Mouse (Mus musculus): ENCODE data around the gene Hist1h2bj. TPM values are rescaled to one million over a fixed set of nuclear protein-coding genes. Genes with fewer than 3 reads are reported as not detected.
A peak's percentile ranks its signal among the peaks of the same experiment; 100 is the strongest.
"Not testable (repeated sequence)": the region's sequence is repeated elsewhere in the genome, so short reads cannot be mapped to it uniquely, and the experiment has no call there.

Gene Hist1h2bj
- polyA plus RNA-seq, 1 experiment from 2014 or later, result 8.1 TPM

DNA sequence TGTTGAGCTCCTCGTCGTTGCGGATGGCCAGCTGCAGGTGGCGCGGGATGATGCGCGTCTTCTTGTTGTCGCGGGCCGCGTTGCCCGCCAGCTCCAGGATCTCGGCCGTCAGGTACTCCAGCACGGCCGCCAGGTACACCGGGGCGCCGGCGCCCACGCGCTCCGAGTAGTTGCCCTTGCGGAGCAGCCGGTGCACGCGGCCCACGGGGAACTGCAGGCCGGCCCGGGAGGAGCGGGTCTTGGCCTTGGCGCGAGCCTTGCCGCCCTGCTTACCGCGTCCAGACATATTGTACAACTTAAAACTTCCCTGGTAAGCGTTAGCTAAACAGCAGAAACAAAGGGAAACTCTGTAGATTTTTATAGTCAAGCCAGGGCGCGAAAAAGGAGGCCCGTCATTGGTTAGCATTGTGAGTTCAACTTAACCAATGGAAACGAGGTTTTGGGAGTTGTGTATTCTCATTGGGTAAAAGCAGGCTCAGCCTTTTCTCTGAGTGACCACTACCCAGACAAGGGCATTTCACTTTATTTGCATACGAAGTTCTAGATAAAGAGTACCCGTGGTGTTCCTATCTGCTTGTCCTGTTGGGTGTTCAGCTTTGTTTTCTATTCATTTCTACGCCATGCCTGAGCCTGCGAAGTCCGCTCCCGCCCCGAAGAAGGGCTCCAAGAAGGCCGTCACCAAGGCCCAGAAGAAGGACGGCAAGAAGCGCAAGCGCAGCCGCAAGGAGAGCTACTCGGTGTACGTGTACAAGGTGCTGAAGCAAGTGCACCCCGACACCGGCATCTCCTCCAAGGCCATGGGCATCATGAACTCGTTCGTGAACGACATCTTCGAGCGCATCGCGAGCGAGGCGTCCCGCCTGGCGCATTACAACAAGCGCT is 7.5 kb upstream of the Hist1h2bj start, which contains the start of the genes Hist1h2ah and Hist1h2bk:
Gene Hist1h2ah (minus strand): TSS at position 302 of the 882 bp plus-strand sequence.
Gene Hist1h2bk (plus strand): TSS at position 604 of the 882 bp plus-strand sequence.
- under 1% methylated on average over 24 of the region's 69 CpGs for WGBS

DNA sequence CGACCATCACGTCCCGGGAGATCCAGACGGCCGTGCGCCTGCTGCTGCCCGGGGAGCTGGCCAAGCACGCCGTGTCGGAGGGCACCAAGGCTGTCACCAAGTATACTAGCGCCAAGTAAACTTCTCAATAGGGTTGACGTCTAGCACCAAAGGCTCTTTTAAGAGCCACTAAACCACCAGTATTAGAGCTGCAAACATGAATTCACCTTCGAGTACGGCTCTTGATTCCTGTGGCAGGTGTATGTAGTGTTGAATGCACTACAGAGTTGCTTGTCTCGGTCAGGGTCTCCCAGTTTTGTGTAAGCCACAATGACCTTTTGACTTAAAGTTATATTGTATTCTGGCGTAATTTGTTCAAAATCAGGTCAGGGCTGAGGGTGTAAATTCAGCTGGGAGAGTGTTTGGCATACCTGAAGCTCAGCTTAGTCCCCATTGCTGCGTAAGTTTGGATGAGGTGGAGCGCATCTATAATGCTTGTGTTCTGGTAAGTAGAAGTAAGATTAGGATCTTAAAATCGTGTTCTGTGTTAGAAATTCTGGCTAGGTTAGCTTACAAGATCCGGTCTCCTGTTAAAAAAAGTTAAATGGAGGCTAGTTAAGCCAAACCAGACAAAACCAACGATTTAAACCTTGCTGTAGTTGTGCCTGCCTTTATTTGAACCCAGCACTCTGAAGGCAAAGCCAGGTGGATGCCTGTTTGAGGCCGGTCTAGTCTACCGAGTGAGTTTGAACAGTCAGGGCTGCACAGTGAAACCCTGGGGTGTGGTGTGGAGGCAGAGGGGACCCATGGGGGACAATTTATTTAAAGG is 6.7 kb upstream of the Hist1h2bj start:
- Histone ChIP-seq H3K27me3 (no peaks in the 10 kb centered on the region), H3K36me3 (no peaks in the 10 kb centered on the region), H3K27ac (peak overlapping the region; percentile 74), H3K4me2 (peak overlapping the region; percentile 52), H3K4me1 (peaks cover 26% of the 10 kb centered on the region), H3K9me3 (no peaks in the 10 kb centered on the region), H3K9ac (0 out of 2 replicates have a peak overlapping the region, but pooled peaks have one; percentile 18), H3K4me3 (peak overlapping the region; percentile 43)
- no peak for ATAC-seq (ENCODE audit: insufficient number of reproducible peaks, low FRiP score, low TSS enrichment, low read depth)
- 2% methylated on average over 23 of the region's 23 CpGs for WGBS

More for the DNA sequence above, 7.5 kb upstream of the Hist1h2bj start, which contains the start of the genes Hist1h2ah and Hist1h2bk:
- not testable (repeated sequence) for H3K27me3 ChIP-seq, H3K9me3 ChIP-seq, H3K36me3 ChIP-seq
- H3K4me3 ChIP-seq, result peak within 1 kb of the TSS; percentile 43
- H3K4me1 ChIP-seq, result peaks cover 23% of the 10 kb centered on the region
- peak; percentile 97 for ATAC-seq (ENCODE audit: insufficient number of reproducible peaks, low FRiP score, low TSS enrichment, low read depth)
- peak within 1 kb of the TSS; percentile 77 for H3K27ac ChIP-seq
- H3K4me2 ChIP-seq, result peak within 1 kb of the TSS; percentile 52
- H3K9ac ChIP-seq, result 0 out of 2 replicates have a peak within 1 kb of the TSS, but pooled peaks have one; percentile 18

DNA sequence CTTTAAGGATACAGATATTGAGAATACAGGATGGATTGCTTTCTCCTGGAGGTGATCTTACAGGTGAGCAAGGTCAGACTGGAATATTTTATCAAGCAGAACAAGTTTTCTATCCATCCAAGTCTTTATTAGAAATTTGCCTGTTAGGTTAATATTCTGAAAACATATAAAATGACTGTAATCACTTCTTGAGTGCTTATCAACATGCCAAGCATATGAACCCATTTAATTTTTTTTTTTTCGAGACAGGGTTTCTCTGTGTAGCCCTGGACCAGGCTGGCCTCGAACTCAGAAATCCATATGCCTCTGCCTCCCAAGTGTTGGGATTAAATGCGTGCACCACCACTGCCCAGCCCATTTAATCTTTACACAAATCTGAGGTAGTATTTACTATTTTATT is 6.0 kb upstream of the Hist1h2bj start:
- Histone ChIP-seq H3K27ac (peak overlapping the region; percentile 74), H3K4me3 (peak overlapping the region; percentile 43), H3K4me2 (peak overlapping the region; percentile 52; the same call in 1 of the 2 replicates), H3K4me1 (peaks cover 28% of the 10 kb centered on the region), H3K9ac (no peak overlapping the region), H3K36me3 (no peaks in the 10 kb centered on the region), H3K27me3 (no peaks in the 10 kb centered on the region), H3K9me3 (no peaks in the 10 kb centered on the region)
- no peak for ATAC-seq (ENCODE audit: insufficient number of reproducible peaks, low FRiP score, low TSS enrichment, low read depth)
- 54% methylated on average over 3 of the region's 3 CpGs for WGBS

DNA sequence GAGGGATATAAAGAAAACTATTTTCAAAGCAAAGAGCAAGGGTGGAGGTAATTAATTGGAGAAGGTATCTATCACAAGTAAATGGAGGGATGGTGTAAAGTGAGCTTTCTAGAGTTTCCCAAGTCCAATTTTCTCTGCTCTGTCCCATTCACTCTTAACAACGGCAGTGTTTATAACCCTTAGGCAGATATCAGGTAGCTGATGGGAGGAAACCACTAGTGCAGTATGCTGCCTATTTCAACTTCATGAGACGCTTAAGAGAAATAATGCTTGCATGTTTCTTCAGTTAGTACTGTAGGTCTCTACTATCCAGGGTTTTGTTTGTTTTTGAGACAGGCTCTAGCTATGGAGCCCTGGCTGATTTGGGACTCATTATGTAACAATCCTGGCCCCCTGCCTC is 5.6 kb upstream of the Hist1h2bj start:
- peaks cover 32% of the 10 kb centered on the region for H3K4me1 ChIP-seq
- peak overlapping the region; percentile 27; the same call in 1 of the 2 replicates for H3K27ac ChIP-seq
- no peaks in the 10 kb centered on the region for H3K9me3 ChIP-seq
- H3K9ac ChIP-seq, result no peak overlapping the region
- H3K36me3 ChIP-seq, result no peaks in the 10 kb centered on the region
- no peak overlapping the region for H3K4me3 ChIP-seq
- 52% methylated on average over 2 of the region's 2 CpGs for WGBS
- no peak for ATAC-seq (ENCODE audit: insufficient number of reproducible peaks, low FRiP score, low TSS enrichment, low read depth)
- no peaks in the 10 kb centered on the region for H3K27me3 ChIP-seq
- no peak overlapping the region for H3K4me2 ChIP-seq

DNA sequence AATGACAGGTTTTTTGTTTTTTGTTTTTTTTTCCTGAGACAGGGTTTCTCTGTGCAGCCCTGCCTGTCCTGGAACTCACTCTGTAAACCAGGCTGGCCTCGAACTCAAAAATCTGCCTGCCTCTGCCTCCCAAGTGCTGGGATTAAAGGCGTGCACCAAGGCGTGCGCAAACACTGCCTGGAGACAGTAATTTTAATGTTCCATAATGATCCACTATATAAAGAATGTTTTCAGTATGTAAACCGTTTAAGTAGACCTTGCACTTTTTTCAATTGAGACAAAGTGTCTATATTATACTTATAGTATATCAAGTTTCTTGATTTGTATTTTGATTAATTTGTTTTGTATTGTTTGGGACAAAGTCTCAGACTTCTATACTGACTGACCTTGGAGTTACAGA is 3.6 kb upstream of the Hist1h2bj start:
- H3K9me3 ChIP-seq, result no peaks in the 10 kb centered on the region
- peaks cover 29% of the 10 kb centered on the region for H3K4me1 ChIP-seq
- H3K27ac ChIP-seq, result no peak overlapping the region
- ATAC-seq (ENCODE audit: insufficient number of reproducible peaks, low FRiP score, low TSS enrichment, low read depth), result no peak
- H3K4me2 ChIP-seq, result no peak overlapping the region
- H3K9ac ChIP-seq, result no peak overlapping the region
- no peak overlapping the region for H3K4me3 ChIP-seq
- WGBS, result 60% methylated on average over 5 of the region's 5 CpGs
- H3K36me3 ChIP-seq, result no peaks in the 10 kb centered on the region
- H3K27me3 ChIP-seq, result no peaks in the 10 kb centered on the region

DNA sequence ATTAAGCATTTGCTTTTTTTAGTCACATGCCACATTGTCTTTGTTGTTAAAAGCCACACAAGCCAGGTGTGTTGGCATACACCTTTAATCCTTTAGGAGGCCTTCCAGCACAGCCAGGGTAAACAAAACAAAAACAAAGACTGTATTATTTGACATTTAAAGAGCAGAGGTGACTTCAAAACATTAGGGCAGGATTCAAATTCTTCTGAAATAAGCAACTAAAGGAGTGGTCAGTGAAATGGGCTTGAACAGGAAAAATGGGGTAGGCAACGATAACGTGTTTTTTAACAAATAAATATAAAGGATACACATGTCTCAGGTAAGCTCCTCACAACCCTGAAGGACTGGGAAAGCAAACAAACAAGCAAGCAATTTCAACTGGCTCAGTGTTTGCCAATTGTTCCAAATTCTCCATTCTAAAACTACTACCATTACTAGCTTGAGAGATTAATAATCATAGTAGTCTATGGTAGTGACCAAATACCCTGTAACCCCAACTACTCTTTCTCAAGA is 3.0 kb upstream of the Hist1h2bj start:
- peak overlapping the region; percentile 93 for H3K27ac ChIP-seq
- H3K4me1 ChIP-seq, result peaks cover 31% of the 10 kb centered on the region
- peak overlapping the region; percentile 63 for H3K4me2 ChIP-seq
- H3K27me3 ChIP-seq, result no peaks in the 10 kb centered on the region
- no peaks in the 10 kb centered on the region for H3K9me3 ChIP-seq
- no peaks in the 10 kb centered on the region for H3K36me3 ChIP-seq
- H3K9ac ChIP-seq, result no peak overlapping the region
- peak overlapping the region; percentile 42 for H3K4me3 ChIP-seq
- no peak for ATAC-seq (ENCODE audit: insufficient number of reproducible peaks, low FRiP score, low TSS enrichment, low read depth)
- 12% methylated on average over 2 of the region's 2 CpGs for WGBS

DNA sequence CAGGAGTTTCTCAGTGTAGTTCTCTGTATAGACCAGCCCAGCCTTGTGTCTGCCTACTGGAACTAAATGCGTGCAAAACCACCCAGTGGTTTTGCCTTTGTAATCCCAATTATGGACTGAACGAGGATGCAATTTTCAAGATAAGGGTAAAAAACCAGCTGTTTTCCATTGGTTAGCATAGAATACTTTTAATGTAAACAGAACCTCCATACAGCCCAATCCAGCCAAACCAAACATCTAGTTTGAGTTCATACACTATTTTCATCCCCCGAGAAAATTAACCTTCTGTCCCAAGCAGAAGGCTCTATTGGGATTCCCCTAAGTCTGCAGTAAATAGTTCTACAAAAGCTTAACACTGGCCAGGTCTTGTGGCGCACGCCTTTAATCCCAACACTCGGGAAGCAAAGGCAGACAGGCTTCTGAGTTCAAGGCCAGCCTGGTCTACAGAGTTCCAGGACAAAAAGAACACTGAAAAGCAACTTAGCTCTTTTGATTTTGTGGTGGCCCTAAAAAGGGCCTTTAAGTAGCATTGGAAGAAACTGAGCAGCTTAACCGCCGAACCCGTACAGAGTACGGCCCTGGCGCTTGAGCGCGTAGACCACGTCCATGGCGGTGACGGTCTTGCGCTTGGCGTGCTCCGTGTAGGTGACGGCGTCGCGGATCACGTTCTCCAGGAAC is 2.4 kb upstream of the Hist1h2bj start:
- H3K9ac ChIP-seq, result peak overlapping the region; percentile 44
- WGBS, result under 1% methylated on average over 24 of the region's 24 CpGs
- H3K4me1 ChIP-seq, result peaks cover 30% of the 10 kb centered on the region
- H3K27me3 ChIP-seq, result no peaks in the 10 kb centered on the region
- H3K4me3 ChIP-seq, result peak overlapping the region; percentile 42
- H3K4me2 ChIP-seq, result peak overlapping the region; percentile 63
- 0 out of 2 replicates have a peak, but pooled peaks have one; percentile 9 for ATAC-seq (ENCODE audit: insufficient number of reproducible peaks, low FRiP score, low TSS enrichment, low read depth)
- H3K27ac ChIP-seq, result peak overlapping the region; percentile 93
- no peaks in the 10 kb centered on the region for H3K9me3 ChIP-seq
- no peaks in the 10 kb centered on the region for H3K36me3 ChIP-seq

DNA sequence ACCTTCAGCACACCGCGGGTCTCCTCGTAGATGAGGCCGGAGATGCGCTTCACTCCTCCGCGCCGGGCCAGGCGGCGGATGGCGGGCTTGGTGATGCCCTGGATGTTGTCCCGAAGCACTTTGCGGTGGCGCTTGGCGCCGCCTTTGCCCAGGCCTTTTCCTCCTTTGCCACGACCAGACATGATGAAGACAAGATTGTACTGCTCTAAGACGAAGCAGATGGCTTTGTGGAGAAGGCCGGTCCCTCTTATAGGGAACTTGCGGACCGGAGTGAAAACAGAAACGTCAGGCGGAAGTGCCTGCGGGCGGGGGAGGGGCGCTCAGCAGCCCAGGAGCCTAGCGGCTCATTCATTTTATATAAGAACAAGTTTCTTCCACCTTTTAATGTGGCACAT is 1.9 kb upstream of the Hist1h2bj start, which contains the start of gene Hist1h4i:
Gene Hist1h4i (minus strand): TSS at position 221 of the 395 bp plus-strand sequence.
- under 1% methylated on average over 22 of the region's 27 CpGs for WGBS

DNA sequence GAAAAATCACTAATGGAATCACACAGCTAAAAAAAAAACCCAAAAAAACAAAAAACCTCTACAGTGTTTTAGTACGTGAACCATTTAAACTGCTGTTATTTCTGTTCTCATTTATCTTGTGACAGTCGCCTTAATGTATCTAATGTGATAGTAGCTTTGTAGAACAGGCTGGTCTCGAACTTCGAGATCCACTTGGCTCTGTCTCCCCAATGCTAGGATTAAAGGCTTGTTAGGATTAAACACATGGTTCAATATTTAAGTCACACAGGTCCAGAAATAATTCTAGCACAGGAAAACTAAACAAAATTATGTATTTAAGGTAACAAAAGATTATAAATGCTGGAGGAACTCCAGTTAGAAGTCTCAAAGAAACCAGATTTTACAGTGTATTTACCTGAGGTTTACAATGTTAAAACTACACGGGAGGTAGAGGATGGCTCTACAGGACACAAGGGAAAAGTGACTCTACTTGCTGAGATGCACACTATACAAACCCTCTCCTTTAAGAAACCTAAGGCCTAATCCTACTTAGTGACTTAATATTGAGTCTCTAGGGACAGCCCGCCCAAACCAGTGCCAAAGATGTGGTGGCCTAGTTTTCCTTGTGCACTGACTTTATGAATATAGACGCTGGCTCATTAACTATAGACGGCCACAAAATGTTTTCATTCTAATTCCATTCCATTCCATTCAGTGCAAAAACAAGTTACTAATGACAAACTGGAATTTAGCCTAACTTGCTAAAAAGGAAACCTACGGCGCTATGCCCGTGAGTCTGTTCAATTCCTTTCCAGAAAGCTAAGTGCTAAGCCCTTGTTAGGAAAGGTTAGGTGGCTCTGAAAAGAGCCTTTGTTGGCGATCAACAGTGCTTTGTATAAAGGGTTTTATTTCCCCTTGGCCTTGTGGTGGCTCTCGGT is 1.1 kb upstream of the Hist1h2bj start:
- H3K4me2 ChIP-seq, result peak overlapping the region; percentile 63
- H3K27ac ChIP-seq, result peak overlapping the region; percentile 93
- no peaks in the 10 kb centered on the region for H3K9me3 ChIP-seq
- ATAC-seq (ENCODE audit: insufficient number of reproducible peaks, low FRiP score, low TSS enrichment, low read depth), result no peak
- peaks cover 23% of the 10 kb centered on the region for H3K4me1 ChIP-seq
- H3K36me3 ChIP-seq, result no peaks in the 10 kb centered on the region
- H3K9ac ChIP-seq, result 0 out of 2 replicates have a peak overlapping the region, but pooled peaks have one; percentile 32
- no peaks in the 10 kb centered on the region for H3K27me3 ChIP-seq
- 2% methylated on average over 13 of the region's 13 CpGs for WGBS
- H3K4me3 ChIP-seq, result peak overlapping the region; percentile 40

More for the DNA sequence above, 1.9 kb upstream of the Hist1h2bj start, which contains the start of gene Hist1h4i:
- peak; percentile 64 for ATAC-seq (ENCODE audit: insufficient number of reproducible peaks, low FRiP score, low TSS enrichment, low read depth)
- peak within 1 kb of the TSS; percentile 93 for H3K27ac ChIP-seq
- H3K4me2 ChIP-seq, result peak within 1 kb of the TSS; percentile 63
- peaks cover 29% of the 10 kb centered on the region for H3K4me1 ChIP-seq
- H3K27me3 ChIP-seq, H3K36me3 ChIP-seq, H3K9me3 ChIP-seq: not testable (repeated sequence)
- H3K9ac ChIP-seq, result peak within 1 kb of the TSS; percentile 44
- peak within 1 kb of the TSS; percentile 42 for H3K4me3 ChIP-seq
